13 mouse cellular contexts compared by ENCODE assay signal in genomic region chr1:163619831-163620230, GRCm38 (mm10).
"Had no signal": no experiment of that assay in that cellular context is flagged by ENCODE, and none has a peak within 500 bp of the region (broad histone marks: within the 10 kb centered on the region; RNA-seq: fewer than 3 reads in every experiment).

No protein-coding gene starts in this region.

- H3K4me2 ChIP-seq: midbrain, embryonic 13.5 days; neural tube, embryonic 13.5 days; stomach, embryonic 15.5 days had no signal

- H3K9me3 ChIP-seq: midbrain, embryonic 13.5 days; neural tube, embryonic 13.5 days; stomach, embryonic 15.5 days had no signal

- H3K4me1 ChIP-seq: midbrain, embryonic 13.5 days; stomach, embryonic 15.5 days had no signal

- H3K27ac ChIP-seq: layer of hippocampus, adult 2 months; liver, embryonic 14.5 days; midbrain, embryonic 13.5 days; neural tube, embryonic 13.5 days; stomach, embryonic 15.5 days had no signal

- DNase-seq: kidney, adult 18-20 months; kidney, postnatal 36 days; left cerebral cortex, postnatal 4 days; lung, adult 18-20 months; right cerebral cortex, postnatal 14 days; thymus, adult 2 months; thymus, postnatal 25 days had no signal

- H3K4me3 ChIP-seq: layer of hippocampus, adult 2 months; midbrain, embryonic 13.5 days; myocyte; neural tube, embryonic 13.5 days; stomach, embryonic 15.5 days had no signal

- ATAC-seq: midbrain, embryonic 13.5 days had no signal

- H3K27me3 ChIP-seq: midbrain, embryonic 13.5 days; neural tube, embryonic 13.5 days; stomach, embryonic 15.5 days had no signal

- H3K9ac ChIP-seq: liver, embryonic 14.5 days; midbrain, embryonic 13.5 days; neural tube, embryonic 13.5 days; stomach, embryonic 15.5 days had no signal

- H3K36me3 ChIP-seq: midbrain, embryonic 13.5 days; neural tube, embryonic 13.5 days; stomach, embryonic 15.5 days had no signal
